ENCODE assay signal across 20 mouse cellular contexts in the genomic region with DNA sequence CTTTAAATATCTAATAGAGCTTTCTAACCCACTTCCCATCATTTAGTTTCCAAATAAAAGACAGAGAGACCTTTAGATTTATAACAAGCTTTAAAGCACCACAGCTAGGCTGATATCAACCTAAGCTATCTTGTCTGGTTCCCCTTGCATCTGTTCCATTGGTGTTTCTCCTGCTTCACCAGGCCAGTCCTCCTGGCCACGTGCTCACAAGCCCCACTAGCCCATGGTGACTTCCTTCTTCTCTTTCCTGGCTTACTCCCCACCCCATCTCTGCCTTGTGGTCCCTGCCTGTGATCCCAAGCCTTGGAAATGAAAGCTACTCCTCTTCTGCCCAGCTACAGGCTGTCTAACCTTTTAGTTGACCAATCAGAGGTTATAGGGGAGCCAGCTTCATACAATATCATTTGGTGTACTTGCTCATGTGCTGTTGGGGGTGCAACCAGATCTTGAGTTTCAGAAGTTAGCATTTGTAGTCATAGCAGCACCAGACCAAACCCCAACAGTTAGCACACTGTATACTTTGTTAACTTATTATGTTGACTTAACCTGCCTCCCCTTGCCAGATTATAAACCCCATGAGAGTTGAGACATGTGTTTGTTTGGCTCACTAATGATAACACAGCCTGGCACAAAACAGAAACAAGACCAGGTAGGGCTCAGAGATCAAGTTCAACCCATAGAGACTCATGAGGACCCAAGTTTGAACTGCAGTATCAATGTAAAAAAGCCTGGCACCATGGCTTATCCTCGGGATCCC. TPM values are rescaled to one million over a fixed set of nuclear protein-coding genes. Genes with fewer than 3 reads are reported as not detected.
"Had no signal": no experiment of that assay in that cellular context is flagged by ENCODE, and none has a peak within 500 bp of the region (broad histone marks: within the 10 kb centered on the region; RNA-seq: fewer than 3 reads in every experiment).

No protein-coding gene starts in this region.

- ATAC-seq: lung, postnatal 0 days; midbrain, embryonic 15.5 days had no signal

- H3K4me2 ChIP-seq: liver, embryonic 13.5 days; lung, embryonic 14.5 days; midbrain, embryonic 12.5 days; midbrain, embryonic 15.5 days; neural tube, embryonic 12.5 days; neural tube, embryonic 15.5 days had no signal

- H3K9me3 ChIP-seq: liver, embryonic 13.5 days; midbrain, embryonic 12.5 days; midbrain, embryonic 15.5 days; neural tube, embryonic 12.5 days; neural tube, embryonic 15.5 days had no signal

- H3K4me1 ChIP-seq: liver, embryonic 13.5 days; midbrain, embryonic 15.5 days; neural tube, embryonic 12.5 days; neural tube, embryonic 15.5 days had no signal

- DNase-seq: kidney, adult 11 months; kidney, adult 8-10 months; kidney, postnatal 14 days; kidney, postnatal 4 days; left cerebral cortex, postnatal 4 days; liver, embryonic 13.5 days; lung, embryonic 14.5 days; right cerebral cortex, adult 18-20 months; right cerebral cortex, postnatal 14 days; right cerebral cortex, postnatal 4 days; thymus, adult 18-20 months; thymus, postnatal 36 days had no signal

- H3K27ac ChIP-seq: liver, embryonic 13.5 days; macrophage; midbrain, embryonic 12.5 days; midbrain, embryonic 15.5 days; neural tube, embryonic 12.5 days; neural tube, embryonic 15.5 days had no signal

- H3K27me3 ChIP-seq: liver, embryonic 13.5 days; midbrain, embryonic 12.5 days; midbrain, embryonic 15.5 days; neural tube, embryonic 12.5 days; neural tube, embryonic 15.5 days had no signal

- H3K4me3 ChIP-seq: liver, embryonic 13.5 days; midbrain, embryonic 12.5 days; midbrain, embryonic 15.5 days; neural tube, embryonic 12.5 days; neural tube, embryonic 15.5 days had no signal

- H3K9ac ChIP-seq: liver, embryonic 13.5 days; lung, embryonic 14.5 days; midbrain, embryonic 12.5 days; midbrain, embryonic 15.5 days; neural tube, embryonic 12.5 days; neural tube, embryonic 15.5 days had no signal

- H3K36me3 ChIP-seq: liver, embryonic 13.5 days; midbrain, embryonic 12.5 days; midbrain, embryonic 15.5 days; neural tube, embryonic 12.5 days; neural tube, embryonic 15.5 days had no signal

RNA-seq across cellular contexts. Expression of a gene that starts 15.8 kb away (rescaled TPM):
- polyA plus RNA-seq: macrophage had no signal

RNA-seq across cellular contexts. Expression of a gene that starts 57.1 kb away (rescaled TPM):
- polyA plus RNA-seq: liver, embryonic 13.5 days; liver, embryonic 16.5 days; macrophage; urinary bladder, adult 2 months had no signal
